Mouse (Mus musculus): ENCODE results near the gene Ctps2.
"Not testable (repeated sequence)": the region's sequence is repeated elsewhere in the genome, so short reads cannot be mapped to it uniquely, and the experiment has no call there.

Gene Ctps2

GRCm38 (mm10) chrX:162900938-162901337 lies at the start of gene Ctps2:
TSS of gene Ctps2 (plus strand) at chrX:162901238.
- DNase-seq (ENCODE audit: low spot score): no peak

- no peak for DNase-seq (ENCODE audit: low spot score)
These were observed 32.6 kb upstream of the Ctps2 start for GRCm38 (mm10) chrX:162868294-162868965.

- no peak for DNase-seq (ENCODE audit: low spot score)
These were observed 29.1 kb upstream of the Ctps2 start for GRCm38 (mm10) chrX:162871734-162872517.

- no peak for DNase-seq (ENCODE audit: low spot score)
These were observed 27.3 kb upstream of the Ctps2 start for GRCm38 (mm10) chrX:162873761-162874160.

- DNase-seq (ENCODE audit: low spot score): no peak
These were observed 22.8 kb upstream of the Ctps2 start for GRCm38 (mm10) chrX:162878236-162878635.

GRCm38 (mm10) chrX:162887931-162888511 lies 13.0 kb upstream of the Ctps2 start, which contains the start of gene Syap1:
TSS of gene Syap1 (minus strand) at chrX:162888447.
- DNase-seq (ENCODE audit: low spot score): no peak

GRCm38 (mm10) chrX:162888575-162889223 lies 12.3 kb upstream of the Ctps2 start:
- not testable (repeated sequence) for DNase-seq (ENCODE audit: low spot score)

GRCm38 (mm10) chrX:162901371-162902039 lies 467 bp downstream of the Ctps2 start:
- no peak for DNase-seq (ENCODE audit: low spot score)

GRCm38 (mm10) chrX:162902040-162902734 lies 1.1 kb downstream of the Ctps2 start:
- DNase-seq (ENCODE audit: low spot score): peak; percentile 16

GRCm38 (mm10) chrX:162907554-162907953 lies 6.5 kb downstream of the Ctps2 start:
- no peak for DNase-seq (ENCODE audit: low spot score)

- no peak for DNase-seq (ENCODE audit: low spot score)
These were observed 12.6 kb downstream of the Ctps2 start for GRCm38 (mm10) chrX:162913651-162914050.

- DNase-seq (ENCODE audit: low spot score): peak; percentile 35
These were observed 14.7 kb downstream of the Ctps2 start for GRCm38 (mm10) chrX:162915697-162916096.

GRCm38 (mm10) chrX:162921487-162922125 lies 20.6 kb downstream of the Ctps2 start:
- DNase-seq (ENCODE audit: low spot score): no peak

- no peak for DNase-seq (ENCODE audit: low spot score)
These were observed 30.4 kb downstream of the Ctps2 start for GRCm38 (mm10) chrX:162931467-162931866.

GRCm38 (mm10) chrX:162942027-162942426 lies 41.0 kb downstream of the Ctps2 start:
- no peak for DNase-seq (ENCODE audit: low spot score)

- peak; percentile 13 for DNase-seq (ENCODE audit: low spot score)
These were observed 48.9 kb downstream of the Ctps2 start for GRCm38 (mm10) chrX:162949811-162950439.

GRCm38 (mm10) chrX:162957921-162958320 lies 56.9 kb downstream of the Ctps2 start:
- DNase-seq (ENCODE audit: low spot score): no peak

GRCm38 (mm10) chrX:162963840-162964239 lies 62.8 kb downstream of the Ctps2 start:
- no peak for DNase-seq (ENCODE audit: low spot score)

- DNase-seq (ENCODE audit: low spot score): no peak
These were observed 63.3 kb downstream of the Ctps2 start, which contains the start of gene S100g for GRCm38 (mm10) chrX:162964383-162964782. TSS of gene S100g (minus strand) at chrX:162964599.

- DNase-seq (ENCODE audit: low spot score): no peak
These were observed 66.4 kb downstream of the Ctps2 start for GRCm38 (mm10) chrX:162967456-162967855.

All from layer of hippocampus, adult 9-10 months (tissue).